Mouse (Mus musculus): ENCODE measurements around the gene Dnajb2.

Dnajb2 gene

GRCm38 (mm10) chr1:75244175-75244826, 8.1 kb downstream of the Dnajb2 start:
- in situ Hi-C loops (cut with MboI; ENCODE audit: low pct_unique_long_range_greater_than_20kb in 1 of 2, low sequenced_read_pairs in 2 of 2, unreplicated experiment in 1 of 2) = no loop called here

GRCm38 (mm10) chr1:75244836-75245235, 8.6 kb downstream of the Dnajb2 start:
- in situ Hi-C loops (cut with MboI; ENCODE audit: low pct_unique_long_range_greater_than_20kb in 1 of 2, low sequenced_read_pairs in 2 of 2, unreplicated experiment in 1 of 2) = no loop called here

DNA sequence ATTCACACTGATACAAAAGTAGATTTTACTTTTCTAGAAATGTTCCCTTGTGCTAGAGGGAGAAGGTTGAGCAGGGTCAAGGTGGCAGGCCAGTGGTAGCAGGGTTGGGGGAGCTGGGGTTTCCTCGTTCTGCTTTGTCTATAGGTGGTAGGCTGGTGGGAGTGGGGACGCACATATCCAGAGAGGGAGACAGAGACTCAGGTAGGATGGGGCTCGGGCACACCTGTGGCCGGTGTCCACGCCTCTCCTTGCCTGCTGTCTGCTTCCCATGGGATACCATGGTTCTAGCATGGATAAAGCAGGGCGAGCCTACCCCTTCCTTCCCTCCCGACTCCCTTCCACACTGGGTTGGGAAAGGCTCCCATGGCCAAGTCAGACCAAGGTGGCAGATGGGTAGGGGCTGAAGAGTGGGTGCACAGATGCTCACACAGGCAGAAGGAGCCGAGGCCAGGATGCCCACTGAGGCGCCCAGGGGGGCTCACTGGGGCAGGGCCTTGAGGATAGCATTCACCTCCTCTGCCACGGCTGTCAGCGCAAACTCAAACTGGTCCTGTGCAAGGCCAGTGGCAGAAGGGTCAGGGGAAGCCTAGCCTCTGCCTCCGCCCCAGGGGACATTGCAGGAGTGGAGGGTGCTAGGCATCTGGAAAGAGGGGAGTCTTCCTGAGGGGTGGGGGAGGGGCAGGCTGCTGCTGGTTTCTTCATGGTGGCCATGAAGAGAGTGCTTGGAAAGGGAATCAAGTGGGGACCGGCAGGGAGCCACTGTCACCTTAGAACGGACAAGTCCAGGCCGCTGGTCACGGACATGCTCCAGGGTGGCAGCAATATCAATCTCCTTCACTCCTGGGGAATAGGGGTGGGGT, 11.1 kb downstream of the Dnajb2 start:
- in situ Hi-C loops (cut with MboI; ENCODE audit: low pct_unique_long_range_greater_than_20kb in 1 of 2, low sequenced_read_pairs in 2 of 2, unreplicated experiment in 1 of 2) = no loop called here

DNA sequence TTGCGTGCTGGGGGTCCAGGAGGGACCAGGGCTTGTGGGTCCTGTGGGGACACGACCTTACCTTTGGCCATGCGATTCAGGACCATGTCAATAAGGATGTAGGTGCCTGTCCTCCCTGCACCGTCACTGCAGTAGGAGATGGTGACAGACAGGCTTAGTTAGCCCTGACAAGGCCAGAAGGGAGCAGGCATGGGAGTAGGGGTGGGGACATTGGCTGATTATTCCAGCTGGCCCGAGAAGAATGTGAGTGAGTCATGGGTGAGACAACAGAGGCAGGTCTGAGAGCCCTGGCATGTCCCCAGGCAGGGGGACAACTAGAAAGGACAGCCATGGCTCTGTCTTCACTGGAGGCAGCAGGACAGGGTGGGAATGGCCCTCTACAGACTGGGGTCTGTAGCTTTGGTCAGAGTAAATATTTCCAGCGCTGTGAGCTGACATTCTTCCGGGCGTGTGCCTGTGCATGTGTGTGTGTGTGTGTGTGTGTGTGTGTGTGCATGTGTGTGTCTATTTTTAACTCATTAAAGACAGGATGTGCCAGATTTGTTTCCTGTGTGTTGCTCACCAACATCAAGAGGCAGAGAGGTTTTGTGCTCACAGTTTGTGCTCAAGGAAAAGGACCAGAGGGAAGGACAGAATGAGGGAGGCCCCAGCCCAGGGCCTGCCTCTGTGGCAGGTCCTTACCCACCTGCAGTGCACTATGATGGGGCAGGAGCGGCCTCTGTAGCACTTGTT, 12.0 kb downstream of the Dnajb2 start:
- in situ Hi-C loops (cut with MboI; ENCODE audit: low pct_unique_long_range_greater_than_20kb in 1 of 2, low sequenced_read_pairs in 2 of 2, unreplicated experiment in 1 of 2) = no loop called here

DNA sequence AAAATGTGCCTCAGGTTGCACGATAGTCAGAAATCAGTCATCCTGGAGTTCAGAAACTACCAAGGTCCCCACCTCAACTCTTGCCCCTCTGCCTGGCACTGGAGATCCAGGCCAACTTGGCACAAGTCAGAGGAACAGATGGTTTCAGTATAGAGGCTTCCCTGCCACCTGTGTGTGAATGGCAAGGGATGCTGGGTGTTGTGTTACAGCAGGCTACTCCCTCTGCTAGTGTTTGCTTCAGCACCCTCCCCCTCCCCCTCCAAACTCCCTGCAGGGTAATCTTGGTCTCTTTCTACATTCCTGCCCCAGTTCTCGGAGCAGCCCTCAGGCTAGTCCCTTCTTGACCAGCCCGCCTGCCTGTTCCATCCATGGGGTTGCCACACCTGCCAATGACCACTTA, 14.3 kb downstream of the Dnajb2 start:
- in situ Hi-C loops (cut with MboI; ENCODE audit: low pct_unique_long_range_greater_than_20kb in 1 of 2, low sequenced_read_pairs in 2 of 2, unreplicated experiment in 1 of 2) = loop anchor here in 1 of 2 experiments (10.0 kb wide), 1 partner anchor 66 kb away; the partner anchor contains the start of gene Abcb6

GRCm38 (mm10) chr1:75251112-75251970, 15.1 kb downstream of the Dnajb2 start:
- in situ Hi-C loops (cut with MboI; ENCODE audit: low pct_unique_long_range_greater_than_20kb in 1 of 2, low sequenced_read_pairs in 2 of 2, unreplicated experiment in 1 of 2) = loop anchor here in 1 of 2 experiments (10.0 kb wide), 1 partner anchor 67 kb away; the partner anchor contains the start of gene Abcb6

DNA sequence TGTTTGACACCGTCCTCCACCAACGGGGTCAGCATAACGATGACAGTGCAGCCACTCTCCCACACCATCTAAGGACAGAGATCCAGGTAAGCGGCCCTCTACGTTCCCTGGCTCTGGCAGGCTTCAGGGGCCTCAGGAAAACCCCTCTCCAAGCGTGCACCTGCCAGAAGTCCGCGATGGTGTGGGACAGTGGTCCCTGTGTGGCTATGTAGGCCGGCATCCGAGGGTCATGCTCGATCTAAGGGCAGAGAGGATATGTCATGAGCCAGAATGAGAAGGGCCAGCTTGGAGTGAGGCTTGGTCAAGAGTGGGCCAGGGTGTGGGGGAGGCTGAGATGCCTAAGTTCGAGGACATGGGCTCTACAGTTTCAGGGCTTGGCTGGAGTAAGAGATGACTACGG, 16.1 kb downstream of the Dnajb2 start:
- in situ Hi-C loops (cut with MboI; ENCODE audit: low pct_unique_long_range_greater_than_20kb in 1 of 2, low sequenced_read_pairs in 2 of 2, unreplicated experiment in 1 of 2) = loop anchor here in 1 of 2 experiments (10.0 kb wide), 1 partner anchor 68 kb away; the partner anchor contains the start of gene Abcb6

GRCm38 (mm10) chr1:75253029-75253428, 16.8 kb downstream of the Dnajb2 start:
- in situ Hi-C loops (cut with MboI; ENCODE audit: low pct_unique_long_range_greater_than_20kb in 1 of 2, low sequenced_read_pairs in 2 of 2, unreplicated experiment in 1 of 2) = loop anchor here in 1 of 2 experiments (10.0 kb wide), 1 partner anchor 68 kb away; the partner anchor contains the start of gene Abcb6

GRCm38 (mm10) chr1:75253849-75254624, 17.8 kb downstream of the Dnajb2 start:
- in situ Hi-C loops (cut with MboI; ENCODE audit: low pct_unique_long_range_greater_than_20kb in 1 of 2, low sequenced_read_pairs in 2 of 2, unreplicated experiment in 1 of 2) = loop anchor here in 1 of 2 experiments (10.0 kb wide), 1 partner anchor 69 kb away; the partner anchor contains the start of gene Abcb6

- in situ Hi-C loops (cut with MboI; ENCODE audit: low pct_unique_long_range_greater_than_20kb in 1 of 2, low sequenced_read_pairs in 2 of 2, unreplicated experiment in 1 of 2) = loop anchor here in 1 of 2 experiments (10.0 kb wide), 1 partner anchor 70 kb away; the partner anchor contains the start of gene Abcb6
Observed at GRCm38 (mm10) chr1:75254625-75255013, 18.4 kb downstream of the Dnajb2 start.

DNA sequence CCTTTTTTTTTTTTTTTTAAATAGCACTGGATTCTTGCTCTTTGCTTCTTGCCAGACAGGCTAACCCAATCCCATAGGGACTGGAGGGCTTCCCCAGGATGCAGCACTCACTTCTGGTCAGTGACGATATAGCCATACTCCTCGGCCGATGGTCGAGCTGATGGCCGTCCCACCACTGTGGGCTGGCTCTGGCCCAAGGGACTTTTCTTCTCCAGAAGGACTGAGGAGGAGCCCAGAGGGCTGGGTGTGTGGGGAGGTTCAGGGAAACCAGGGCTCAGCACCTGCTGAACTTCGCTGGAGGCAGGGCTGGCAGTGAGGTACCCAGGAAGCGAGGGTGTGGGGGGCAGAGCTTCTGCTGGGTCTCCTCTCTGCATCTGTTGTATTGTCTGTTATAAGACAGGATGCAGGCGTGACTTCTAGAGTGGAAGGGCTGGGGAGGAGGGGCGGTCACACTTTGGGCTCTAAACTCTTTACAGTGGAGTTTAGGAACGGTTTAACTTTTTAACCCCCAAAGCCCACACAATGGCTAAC, 19.4 kb downstream of the Dnajb2 start:
- in situ Hi-C loops (cut with MboI; ENCODE audit: low pct_unique_long_range_greater_than_20kb in 1 of 2, low sequenced_read_pairs in 2 of 2, unreplicated experiment in 1 of 2) = loop anchor here in 1 of 2 experiments (10.0 kb wide), 1 partner anchor 71 kb away; the partner anchor contains the start of gene Abcb6

DNA sequence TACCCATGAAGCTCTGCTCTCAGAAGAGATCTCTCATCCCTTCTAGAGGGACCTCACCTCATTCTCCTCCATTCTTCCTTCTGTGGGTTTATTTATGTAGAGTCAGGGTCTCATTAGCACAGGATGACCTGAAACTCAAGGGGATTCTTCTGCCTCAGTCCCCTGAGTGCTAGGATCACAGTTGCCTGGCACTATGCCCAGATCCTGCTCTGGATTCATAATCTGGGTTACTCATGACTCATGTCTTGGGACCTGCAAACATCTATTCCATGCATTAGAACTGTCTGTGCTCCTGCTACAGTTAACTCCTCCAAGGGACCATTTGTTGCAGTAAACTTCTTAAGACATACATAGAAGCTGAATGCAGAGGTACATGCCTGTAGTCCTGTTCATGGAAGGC, 25.1 kb downstream of the Dnajb2 start:
- in situ Hi-C loops (cut with MboI; ENCODE audit: low pct_unique_long_range_greater_than_20kb in 1 of 2, low sequenced_read_pairs in 2 of 2, unreplicated experiment in 1 of 2) = no loop called here

- in situ Hi-C loops (cut with MboI; ENCODE audit: low pct_unique_long_range_greater_than_20kb in 1 of 2, low sequenced_read_pairs in 2 of 2, unreplicated experiment in 1 of 2) = no loop called here
Observed at GRCm38 (mm10) chr1:75262969-75263951, 27.1 kb downstream of the Dnajb2 start.

- in situ Hi-C loops (cut with MboI; ENCODE audit: low pct_unique_long_range_greater_than_20kb in 1 of 2, low sequenced_read_pairs in 2 of 2, unreplicated experiment in 1 of 2) = no loop called here
Observed at GRCm38 (mm10) chr1:75264091-75264880, 28.1 kb downstream of the Dnajb2 start, which contains the start of gene Ptprn. Gene Ptprn, minus strand, starts transcription at chr1:75264502.
